Mouse (Mus musculus) layer of hippocampus, adult 11-12 months (tissue): ENCODE results near the gene Tnfrsf8.
A peak's percentile ranks its signal among the peaks of the same experiment; 100 is the strongest.
"Not testable (repeated sequence)": the region's sequence is repeated elsewhere in the genome, so short reads cannot be mapped to it uniquely, and the experiment has no call there.

Source experiments
- DNase-seq: peaks from one replicate; pipeline ENCODE4 v3.0.0; 2022; ENCODE audit warnings: low spot score

Tnfrsf8 gene

GRCm38 (mm10) chr4:145310859-145311258, 4.1 kb downstream of the Tnfrsf8 start:
- DNase-seq, result no peak

- no peak for DNase-seq
Measured at GRCm38 (mm10) chr4:145306422-145306821, 8.5 kb downstream of the Tnfrsf8 start.

GRCm38 (mm10) chr4:145305661-145306362, 9.2 kb downstream of the Tnfrsf8 start:
- DNase-seq, result not testable (repeated sequence)

- DNase-seq, result peak; percentile 47
Measured at GRCm38 (mm10) chr4:145304109-145304508, 10.9 kb downstream of the Tnfrsf8 start.

GRCm38 (mm10) chr4:145302106-145302505, 12.9 kb downstream of the Tnfrsf8 start:
- DNase-seq, result no peak

GRCm38 (mm10) chr4:145300210-145300927, 14.6 kb downstream of the Tnfrsf8 start:
- DNase-seq, result no peak

GRCm38 (mm10) chr4:145299355-145299754, 15.6 kb downstream of the Tnfrsf8 start:
- DNase-seq, result no peak

- DNase-seq, result no peak
Measured at GRCm38 (mm10) chr4:145298846-145299245, 16.1 kb downstream of the Tnfrsf8 start.

GRCm38 (mm10) chr4:145295589-145296300, 19.2 kb downstream of the Tnfrsf8 start:
- peak; percentile 69 for DNase-seq

- no peak for DNase-seq
Measured at GRCm38 (mm10) chr4:145294588-145294987, 20.4 kb downstream of the Tnfrsf8 start.

GRCm38 (mm10) chr4:145286369-145287120, 28.4 kb downstream of the Tnfrsf8 start:
- DNase-seq, result peak; percentile 88

- no peak for DNase-seq
Measured at GRCm38 (mm10) chr4:145284675-145285074, 30.3 kb downstream of the Tnfrsf8 start.

GRCm38 (mm10) chr4:145283441-145283840, 31.5 kb downstream of the Tnfrsf8 start:
- DNase-seq, result no peak

- no peak for DNase-seq
Measured at GRCm38 (mm10) chr4:145280966-145281365, 34.0 kb downstream of the Tnfrsf8 start.

- DNase-seq, result no peak
Measured at GRCm38 (mm10) chr4:145278724-145279370, 36.1 kb downstream of the Tnfrsf8 start.

GRCm38 (mm10) chr4:145278231-145278630, 36.7 kb downstream of the Tnfrsf8 start:
- no peak for DNase-seq

GRCm38 (mm10) chr4:145276368-145277249, 38.4 kb downstream of the Tnfrsf8 start:
- no peak for DNase-seq

GRCm38 (mm10) chr4:145274887-145275286, 40.1 kb downstream of the Tnfrsf8 start:
- DNase-seq, result no peak

- DNase-seq, result no peak
Measured at GRCm38 (mm10) chr4:145273923-145274322, 41.0 kb downstream of the Tnfrsf8 start.

- DNase-seq, result no peak
Measured at GRCm38 (mm10) chr4:145272763-145273162, 42.2 kb downstream of the Tnfrsf8 start.

GRCm38 (mm10) chr4:145271634-145272033, 43.3 kb downstream of the Tnfrsf8 start:
- no peak for DNase-seq
